Mouse (Mus musculus): Measurements from ENCODE around the gene Lhfpl5. TPM values are rescaled to one million over a fixed set of nuclear protein-coding genes. Genes with fewer than 3 reads are reported as not detected.

Lhfpl5 gene
- polyA plus RNA-seq, 1 experiment from 2014 or later, result 0.61 TPM

DNA sequence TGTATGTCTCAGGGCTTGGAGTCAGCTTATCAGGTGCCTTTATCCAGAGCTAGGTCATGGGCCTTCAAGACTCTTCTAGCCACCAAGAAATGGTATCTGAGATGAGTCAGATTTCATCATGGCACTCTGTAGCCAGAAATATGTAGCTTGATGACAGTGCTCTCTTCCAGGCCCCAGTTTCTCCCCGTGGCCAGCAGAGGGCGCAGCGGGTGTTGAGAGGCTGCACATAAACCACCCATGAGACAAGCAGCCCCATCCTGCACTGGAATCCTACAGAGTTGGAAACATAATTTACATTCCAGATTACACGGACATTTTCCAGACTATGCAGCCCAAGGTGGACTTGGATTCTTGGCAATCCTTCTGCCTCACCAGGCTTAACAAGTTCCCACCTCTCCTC is 17.6 kb downstream of the Lhfpl5 start:
- Histone ChIP-seq H3K27ac (ENCODE audit: low read length) (no peak overlapping the region), H3K9me3 (ENCODE audit: low read length) (no peaks in the 10 kb centered on the region), H3K36me3 (ENCODE audit: insufficient read depth, low read length) (peaks cover 65% of the 10 kb centered on the region), H3K9ac (replicated peaks; ENCODE audit: low read length) (no peak overlapping the region), H3K27me3 (ENCODE audit: insufficient read depth, low read length) (no peaks in the 10 kb centered on the region), H3K4me3 (ENCODE audit: low read length) (no peak overlapping the region), H3K4me2 (replicated peaks; ENCODE audit: low read depth, low read length) (no peak overlapping the region), H3K4me1 (ENCODE audit: insufficient read depth, low read length) (peaks cover 3% of the 10 kb centered on the region; the same call in 1 of the 2 replicates)
- ATAC-seq (ENCODE audit: low FRiP score, low TSS enrichment), result 0 out of 2 replicates have a peak, but pooled peaks have one; percentile 31
- 27% methylated on average over 4 of the region's 4 CpGs for WGBS

DNA sequence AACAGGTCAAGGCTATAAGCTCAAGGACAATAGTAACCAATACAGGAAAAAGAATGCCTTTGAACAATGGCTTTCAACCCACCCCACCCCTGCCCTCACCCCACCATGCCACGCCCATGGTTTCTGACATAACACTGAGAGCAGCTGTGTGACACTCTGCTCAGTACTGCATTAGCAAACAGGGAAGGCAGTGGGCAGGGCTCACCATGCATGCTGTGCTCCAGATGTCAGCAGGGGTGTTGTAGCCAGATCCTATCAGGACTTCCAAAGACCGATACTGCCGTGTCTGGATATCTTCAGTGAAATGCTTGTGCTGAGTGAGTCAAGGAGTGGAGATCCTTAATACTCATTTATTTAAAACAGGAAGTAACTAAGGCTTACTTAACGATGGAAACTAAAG is 18.5 kb downstream of the Lhfpl5 start:
- ATAC-seq (ENCODE audit: low FRiP score, low TSS enrichment), result no peak
- Histone ChIP-seq H3K9ac (replicated peaks; ENCODE audit: low read length) (no peak overlapping the region), H3K27me3 (ENCODE audit: insufficient read depth, low read length) (no peaks in the 10 kb centered on the region), H3K36me3 (ENCODE audit: insufficient read depth, low read length) (peaks cover 64% of the 10 kb centered on the region), H3K4me2 (replicated peaks; ENCODE audit: low read depth, low read length) (no peak overlapping the region), H3K9me3 (ENCODE audit: low read length) (no peaks in the 10 kb centered on the region), H3K4me3 (ENCODE audit: low read length) (no peak overlapping the region), H3K4me1 (ENCODE audit: insufficient read depth, low read length) (no peaks in the 10 kb centered on the region), H3K27ac (ENCODE audit: low read length) (no peak overlapping the region)
- WGBS, result 71% methylated on average over 4 of the region's 4 CpGs

DNA sequence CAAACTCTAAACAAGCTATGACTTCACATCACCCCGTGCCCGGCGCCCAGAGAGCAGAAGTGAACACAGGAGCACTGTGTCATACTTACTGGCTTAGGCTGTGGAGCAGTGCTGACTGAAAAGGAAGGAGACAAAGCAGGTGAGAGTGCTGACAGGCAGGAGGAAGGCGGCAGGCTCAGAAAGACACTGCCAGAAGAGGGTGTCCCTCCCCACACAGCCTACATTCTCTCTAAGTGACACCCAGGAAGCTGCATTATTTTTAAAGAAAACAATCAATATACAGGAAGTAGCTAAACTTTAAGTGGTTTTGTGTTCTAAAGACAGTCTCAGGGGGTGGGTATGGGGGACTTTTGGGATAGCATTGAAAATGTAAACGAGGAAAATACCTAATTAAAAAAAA is 25.3 kb downstream of the Lhfpl5 start:
- Histone ChIP-seq H3K9ac (replicated peaks; ENCODE audit: low read length) (no peak overlapping the region), H3K27me3 (ENCODE audit: insufficient read depth, low read length) (no peaks in the 10 kb centered on the region), H3K9me3 (ENCODE audit: low read length) (no peaks in the 10 kb centered on the region), H3K4me3 (ENCODE audit: low read length) (no peak overlapping the region), H3K36me3 (ENCODE audit: insufficient read depth, low read length) (peaks cover 80% of the 10 kb centered on the region), H3K4me1 (ENCODE audit: insufficient read depth, low read length) (no peaks in the 10 kb centered on the region), H3K27ac (ENCODE audit: low read length) (no peak overlapping the region), H3K4me2 (replicated peaks; ENCODE audit: low read depth, low read length) (no peak overlapping the region)
- ATAC-seq (ENCODE audit: low FRiP score, low TSS enrichment), result no peak
- WGBS, result 88% methylated on average over 5 of the region's 5 CpGs

DNA sequence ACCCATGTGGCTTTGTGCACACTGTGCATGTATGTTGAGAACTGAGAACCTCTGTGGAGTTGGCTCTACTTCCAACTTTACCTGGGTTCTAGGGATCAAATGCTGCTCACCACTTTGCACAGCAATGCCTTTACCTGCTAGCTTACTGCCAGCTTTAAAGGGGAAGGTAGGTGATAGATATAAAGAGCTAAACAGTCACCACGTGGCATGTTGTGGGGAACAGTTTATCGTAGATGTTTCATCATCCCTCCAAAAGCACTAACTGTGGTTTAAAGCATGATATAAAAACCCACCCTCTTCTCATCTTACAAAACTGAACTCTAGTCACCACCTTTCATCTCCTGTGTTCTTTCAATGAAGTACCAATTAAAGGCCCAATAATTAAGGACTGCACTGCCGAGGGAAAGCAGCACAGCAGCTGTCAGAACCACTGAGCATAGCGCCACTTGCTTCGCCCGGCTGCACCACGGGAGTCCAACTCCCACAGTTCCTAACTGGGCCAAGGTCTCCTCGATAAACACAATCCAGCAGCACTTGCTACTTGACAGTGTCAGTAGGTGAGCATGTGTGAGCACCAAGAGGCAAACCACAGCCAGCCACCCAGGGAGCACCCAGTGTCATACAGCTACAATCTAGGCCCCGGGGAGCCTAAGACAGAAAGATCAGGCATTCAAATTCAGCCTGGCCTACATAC is 26.3 kb downstream of the Lhfpl5 start:
- Histone ChIP-seq H3K36me3 (ENCODE audit: insufficient read depth, low read length) (peaks cover 76% of the 10 kb centered on the region), H3K4me1 (ENCODE audit: insufficient read depth, low read length) (no peaks in the 10 kb centered on the region), H3K9ac (replicated peaks; ENCODE audit: low read length) (no peak overlapping the region), H3K27me3 (ENCODE audit: insufficient read depth, low read length) (no peaks in the 10 kb centered on the region), H3K4me3 (ENCODE audit: low read length) (no peak overlapping the region), H3K4me2 (replicated peaks; ENCODE audit: low read depth, low read length) (no peak overlapping the region), H3K9me3 (ENCODE audit: low read length) (no peaks in the 10 kb centered on the region), H3K27ac (ENCODE audit: low read length) (no peak overlapping the region)
- no peak for ATAC-seq (ENCODE audit: low FRiP score, low TSS enrichment)
- WGBS, result 60% methylated on average over 9 of the region's 9 CpGs

DNA sequence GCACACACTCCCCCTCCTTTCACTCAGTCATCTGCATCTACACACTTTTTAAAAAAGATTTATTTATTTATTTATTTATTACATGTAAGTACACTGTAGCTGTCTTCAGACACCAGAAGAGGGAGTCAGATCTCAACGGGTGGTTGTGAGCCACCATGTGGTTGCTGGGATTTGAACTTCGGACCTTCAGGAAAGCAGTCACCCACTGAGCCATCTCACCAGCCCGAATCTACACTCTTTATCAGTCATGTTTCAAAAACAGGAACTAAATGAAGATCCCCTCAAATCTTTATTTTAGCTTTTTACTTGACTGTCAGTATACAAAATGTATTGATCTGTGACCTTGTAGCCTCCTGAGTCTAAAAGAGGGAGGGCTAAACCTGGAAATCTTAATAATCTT is 34.1 kb downstream of the Lhfpl5 start:
- Histone ChIP-seq H3K4me2 (replicated peaks; ENCODE audit: low read depth, low read length) (no peak overlapping the region), H3K4me3 (ENCODE audit: low read length) (no peak overlapping the region), H3K4me1 (ENCODE audit: insufficient read depth, low read length) (no peaks in the 10 kb centered on the region), H3K36me3 (ENCODE audit: insufficient read depth, low read length) (peaks cover 36% of the 10 kb centered on the region), H3K9me3 (ENCODE audit: low read length) (no peaks in the 10 kb centered on the region), H3K9ac (replicated peaks; ENCODE audit: low read length) (no peak overlapping the region), H3K27me3 (ENCODE audit: insufficient read depth, low read length) (no peaks in the 10 kb centered on the region), H3K27ac (ENCODE audit: low read length) (no peak overlapping the region)
- WGBS, result 79% methylated on average over 3 of the region's 3 CpGs
- no peak for ATAC-seq (ENCODE audit: low FRiP score, low TSS enrichment)

DNA sequence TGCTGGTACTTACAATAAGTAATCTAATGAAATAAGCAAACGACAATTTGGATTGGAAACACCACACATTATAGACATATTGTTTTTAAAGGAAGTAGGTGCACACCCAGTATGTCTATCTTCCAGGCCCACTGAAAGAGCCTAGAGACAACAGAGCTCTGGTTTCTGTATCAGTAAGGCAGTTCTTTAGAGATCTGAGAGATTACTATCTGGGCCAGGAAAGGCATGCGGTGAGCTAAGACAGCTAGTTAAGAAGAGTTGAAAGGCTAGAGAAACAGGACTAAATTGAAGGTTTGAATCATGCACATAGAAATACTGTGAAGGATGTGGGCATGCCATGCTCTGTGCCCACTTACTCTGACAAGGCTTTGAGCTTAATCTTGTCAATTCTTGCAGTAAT is 37.2 kb downstream of the Lhfpl5 start:
- Histone ChIP-seq H3K4me1 (ENCODE audit: insufficient read depth, low read length) (no peaks in the 10 kb centered on the region; the same call in 1 of the 2 replicates), H3K27ac (ENCODE audit: low read length) (no peak overlapping the region), H3K9me3 (ENCODE audit: low read length) (no peaks in the 10 kb centered on the region), H3K27me3 (ENCODE audit: insufficient read depth, low read length) (no peaks in the 10 kb centered on the region), H3K4me3 (ENCODE audit: low read length) (no peak overlapping the region), H3K36me3 (ENCODE audit: insufficient read depth, low read length) (peaks cover 24% of the 10 kb centered on the region), H3K4me2 (replicated peaks; ENCODE audit: low read depth, low read length) (no peak overlapping the region), H3K9ac (replicated peaks; ENCODE audit: low read length) (no peak overlapping the region)
- no peak for ATAC-seq (ENCODE audit: low FRiP score, low TSS enrichment)
- WGBS, result 83% methylated on average over 2 of the region's 2 CpGs

DNA sequence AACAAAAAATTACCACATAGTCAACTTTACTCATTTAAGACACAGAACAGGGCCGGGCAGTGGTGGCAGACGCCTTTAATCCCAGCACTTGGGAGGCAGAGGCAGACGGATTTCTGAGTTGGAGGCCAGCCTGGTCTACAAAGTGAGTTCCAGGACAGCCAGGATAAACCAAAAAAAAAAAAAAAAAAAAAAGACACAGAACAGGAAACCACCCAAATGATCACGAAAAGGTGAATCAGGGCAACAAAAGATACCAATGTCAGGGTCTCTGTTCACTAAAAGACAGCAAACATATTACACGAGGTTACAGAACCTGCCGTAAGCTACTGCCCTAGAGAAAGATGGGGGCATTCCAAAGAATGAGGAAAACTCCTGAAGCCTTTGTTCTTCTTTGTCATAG is 37.7 kb downstream of the Lhfpl5 start:
- no peak for ATAC-seq (ENCODE audit: low FRiP score, low TSS enrichment)
- no peaks in the 10 kb centered on the region for H3K27me3 ChIP-seq (ENCODE audit: insufficient read depth, low read length)
- no peak overlapping the region for H3K27ac ChIP-seq (ENCODE audit: low read length)
- no peak overlapping the region for H3K4me2 ChIP-seq (replicated peaks; ENCODE audit: low read depth, low read length)
- no peaks in the 10 kb centered on the region; the same call in 1 of the 2 replicates for H3K4me1 ChIP-seq (ENCODE audit: insufficient read depth, low read length)
- H3K36me3 ChIP-seq (ENCODE audit: insufficient read depth, low read length), result peaks cover 20% of the 10 kb centered on the region
- no peak overlapping the region for H3K4me3 ChIP-seq (ENCODE audit: low read length)
- WGBS, result 85% methylated on average over 6 of the region's 6 CpGs
- no peak overlapping the region for H3K9ac ChIP-seq (replicated peaks; ENCODE audit: low read length)
- no peaks in the 10 kb centered on the region for H3K9me3 ChIP-seq (ENCODE audit: low read length)

DNA sequence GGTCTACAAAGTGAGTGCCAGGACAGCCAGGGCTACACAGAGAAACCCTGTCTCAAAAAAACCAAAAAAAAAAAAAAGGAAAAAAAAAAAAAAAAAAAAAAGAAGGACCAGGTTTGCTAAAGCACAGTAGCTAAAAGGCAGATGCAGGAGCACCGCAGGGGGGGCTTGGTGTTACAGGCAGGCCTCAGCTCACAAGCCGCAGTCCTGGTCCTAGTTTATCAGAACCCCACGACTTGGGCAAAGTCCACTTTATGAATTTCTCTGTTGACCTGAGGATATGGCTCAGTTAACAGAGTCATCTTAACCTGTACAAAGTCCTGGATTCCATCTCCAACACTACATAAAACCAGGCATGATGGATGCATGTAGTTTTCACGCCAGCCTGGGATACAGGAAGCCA is 39.9 kb downstream of the Lhfpl5 start:
- Histone ChIP-seq H3K4me3 (ENCODE audit: low read length) (no peak overlapping the region), H3K27me3 (ENCODE audit: insufficient read depth, low read length) (no peaks in the 10 kb centered on the region)
- no peak for ATAC-seq (ENCODE audit: low FRiP score, low TSS enrichment)

DNA sequence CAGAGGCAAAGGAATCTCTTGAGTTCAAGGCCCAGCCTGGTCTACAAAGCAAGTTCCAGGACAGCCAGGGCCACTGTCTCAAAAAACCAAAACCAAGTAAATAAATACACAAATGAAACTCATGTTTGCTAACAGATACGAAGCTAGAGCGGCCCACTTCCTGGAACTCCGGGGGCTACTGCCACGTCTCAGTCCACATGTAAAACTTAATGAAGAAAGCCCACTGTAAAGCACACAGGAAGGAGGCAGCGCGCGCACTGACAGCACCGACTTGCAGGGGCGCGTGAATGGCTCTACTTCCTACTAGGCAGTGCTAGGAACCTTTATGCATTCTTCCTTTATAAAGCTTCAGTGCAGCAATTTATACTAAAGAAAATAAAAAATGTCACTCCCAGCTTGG is 42.2 kb downstream of the Lhfpl5 start:
- Histone ChIP-seq H3K36me3 (ENCODE audit: insufficient read depth, low read length) (peaks cover 27% of the 10 kb centered on the region), H3K9ac (replicated peaks; ENCODE audit: low read length) (no peak overlapping the region; the same call in 1 of the 2 replicates), H3K4me1 (ENCODE audit: insufficient read depth, low read length) (peaks cover 13% of the 10 kb centered on the region), H3K27me3 (ENCODE audit: insufficient read depth, low read length) (no peaks in the 10 kb centered on the region), H3K4me3 (ENCODE audit: low read length) (no peak overlapping the region), H3K27ac (ENCODE audit: low read length) (no peak overlapping the region), H3K9me3 (ENCODE audit: low read length) (no peaks in the 10 kb centered on the region), H3K4me2 (replicated peaks; ENCODE audit: low read depth, low read length) (no peak overlapping the region)
- no peak for ATAC-seq (ENCODE audit: low FRiP score, low TSS enrichment)
- 82% methylated on average over 10 of the region's 10 CpGs for WGBS

More for the DNA sequence above, 39.9 kb downstream of the Lhfpl5 start:
- H3K27ac ChIP-seq (ENCODE audit: low read length), result no peak overlapping the region
- H3K4me2 ChIP-seq (replicated peaks; ENCODE audit: low read depth, low read length), result no peak overlapping the region
- no peak overlapping the region for H3K9ac ChIP-seq (replicated peaks; ENCODE audit: low read length)
- peaks cover 4% of the 10 kb centered on the region; the same call in 1 of the 2 replicates for H3K4me1 ChIP-seq (ENCODE audit: insufficient read depth, low read length)
- peaks cover 27% of the 10 kb centered on the region for H3K36me3 ChIP-seq (ENCODE audit: insufficient read depth, low read length)
- no peaks in the 10 kb centered on the region for H3K9me3 ChIP-seq (ENCODE audit: low read length)
- 91% methylated on average over 4 of the region's 4 CpGs for WGBS

DNA sequence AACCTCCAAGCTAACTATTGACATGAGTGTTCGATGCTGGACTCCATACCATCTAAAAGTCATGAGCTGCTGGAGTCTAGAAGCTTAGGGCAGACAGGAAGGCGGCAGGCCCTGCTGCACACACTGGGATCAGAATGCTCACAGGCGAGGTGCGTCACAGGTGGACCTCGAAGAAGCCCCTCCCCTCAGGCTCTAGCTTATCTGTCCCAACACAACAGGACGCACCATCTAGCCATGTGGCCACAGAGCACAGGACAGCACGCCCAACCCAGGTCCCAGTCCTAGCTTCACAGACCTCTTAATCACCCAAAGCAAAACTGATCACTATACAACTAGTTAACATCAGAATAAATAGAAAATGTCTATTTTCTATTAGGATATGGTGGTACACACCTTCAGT is 42.7 kb downstream of the Lhfpl5 start:
- H3K9ac ChIP-seq (replicated peaks; ENCODE audit: low read length), result no peak overlapping the region; the same call in 1 of the 2 replicates
- H3K9me3 ChIP-seq (ENCODE audit: low read length), result no peaks in the 10 kb centered on the region
- no peak for ATAC-seq (ENCODE audit: low FRiP score, low TSS enrichment)
- H3K36me3 ChIP-seq (ENCODE audit: insufficient read depth, low read length), result peaks cover 27% of the 10 kb centered on the region
- H3K4me3 ChIP-seq (ENCODE audit: low read length), result no peak overlapping the region
- no peaks in the 10 kb centered on the region for H3K27me3 ChIP-seq (ENCODE audit: insufficient read depth, low read length)
- no peak overlapping the region for H3K4me2 ChIP-seq (replicated peaks; ENCODE audit: low read depth, low read length)
- H3K4me1 ChIP-seq (ENCODE audit: insufficient read depth, low read length), result peaks cover 13% of the 10 kb centered on the region
- H3K27ac ChIP-seq (ENCODE audit: low read length), result no peak overlapping the region
- WGBS, result 77% methylated on average over 7 of the region's 7 CpGs
